Mouse (Mus musculus) embryo, embryonic 11 days (tissue): ENCODE results near the gene Bcl3.
A peak's percentile ranks its signal among the peaks of the same experiment; 100 is the strongest.
"Not testable (repeated sequence)": the region's sequence is repeated elsewhere in the genome, so short reads cannot be mapped to it uniquely, and the experiment has no call there.

Source experiments
- DNase-seq: peaks from one replicate; pipeline ENCODE4 v3.0.0-alpha.2; 2015

Gene Bcl3

GRCm38 (mm10) chr7:19800764-19801163 is 21.8 kb downstream of the Bcl3 start:
- DNase-seq = peak; percentile 67

GRCm38 (mm10) chr7:19796697-19797588 is 25.6 kb downstream of the Bcl3 start, which contains the start of gene Cblc:
Gene Cblc, minus strand, starts transcription at chr7:19796809.
- peak; percentile 68 for DNase-seq

- no peak for DNase-seq
Measured at GRCm38 (mm10) chr7:19796254-19796653, 26.3 kb downstream of the Bcl3 start.

DNA sequence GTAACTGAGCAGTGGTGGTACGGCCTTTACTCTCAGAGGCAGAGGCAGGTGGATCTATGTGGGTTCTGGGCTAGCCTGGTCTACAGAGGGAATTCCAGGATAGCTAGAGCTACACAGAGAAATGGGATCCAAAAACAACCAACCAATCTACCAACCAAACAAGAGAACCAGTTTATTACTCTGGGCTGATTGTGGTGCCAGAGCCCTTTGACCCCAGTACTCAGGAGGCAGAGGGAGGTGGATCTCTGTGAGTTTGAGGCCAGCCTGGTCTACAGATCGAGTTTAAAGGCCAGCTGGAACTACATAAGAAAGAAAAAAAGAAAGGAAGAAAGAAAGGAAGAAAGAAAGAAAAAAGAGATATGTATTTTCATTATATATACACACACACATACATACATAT is 27.3 kb downstream of the Bcl3 start:
- no peak for DNase-seq

- DNase-seq = no peak
Measured at GRCm38 (mm10) chr7:19792701-19793630, 29.6 kb downstream of the Bcl3 start.

GRCm38 (mm10) chr7:19791504-19791903 is 31.1 kb downstream of the Bcl3 start:
- DNase-seq = not testable (repeated sequence)

GRCm38 (mm10) chr7:19789904-19790347 is 32.6 kb downstream of the Bcl3 start:
- peak; percentile 89 for DNase-seq

DNA sequence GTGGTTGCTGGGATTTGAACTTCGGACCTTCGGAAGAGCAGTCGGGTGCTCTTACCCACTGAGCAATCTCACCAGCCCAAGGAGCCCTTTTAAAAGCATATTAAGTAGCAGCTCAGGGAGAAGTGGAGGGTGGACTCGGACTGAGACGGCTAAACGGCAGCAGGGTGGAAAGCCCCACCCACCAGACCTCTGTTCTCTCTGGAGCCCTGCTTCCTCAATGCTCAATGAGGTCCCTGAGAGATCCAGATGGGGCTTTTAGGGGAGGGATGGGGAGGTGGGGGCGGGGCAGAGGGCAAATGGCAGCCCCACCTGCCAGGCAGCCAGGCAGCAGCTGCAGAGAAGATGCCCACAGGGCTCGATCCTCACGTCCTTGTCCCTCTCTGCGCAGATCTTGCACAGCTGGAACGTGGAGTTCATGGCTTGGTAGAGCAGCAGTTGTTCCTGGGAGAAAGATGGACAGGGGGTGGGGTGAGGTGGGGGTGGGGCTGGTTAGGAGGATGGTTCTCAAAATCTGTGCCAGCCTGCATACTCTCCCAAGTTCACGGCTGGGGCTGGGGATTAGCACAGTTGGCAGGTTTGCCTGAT is 36.6 kb downstream of the Bcl3 start:
- no peak for DNase-seq

DNA sequence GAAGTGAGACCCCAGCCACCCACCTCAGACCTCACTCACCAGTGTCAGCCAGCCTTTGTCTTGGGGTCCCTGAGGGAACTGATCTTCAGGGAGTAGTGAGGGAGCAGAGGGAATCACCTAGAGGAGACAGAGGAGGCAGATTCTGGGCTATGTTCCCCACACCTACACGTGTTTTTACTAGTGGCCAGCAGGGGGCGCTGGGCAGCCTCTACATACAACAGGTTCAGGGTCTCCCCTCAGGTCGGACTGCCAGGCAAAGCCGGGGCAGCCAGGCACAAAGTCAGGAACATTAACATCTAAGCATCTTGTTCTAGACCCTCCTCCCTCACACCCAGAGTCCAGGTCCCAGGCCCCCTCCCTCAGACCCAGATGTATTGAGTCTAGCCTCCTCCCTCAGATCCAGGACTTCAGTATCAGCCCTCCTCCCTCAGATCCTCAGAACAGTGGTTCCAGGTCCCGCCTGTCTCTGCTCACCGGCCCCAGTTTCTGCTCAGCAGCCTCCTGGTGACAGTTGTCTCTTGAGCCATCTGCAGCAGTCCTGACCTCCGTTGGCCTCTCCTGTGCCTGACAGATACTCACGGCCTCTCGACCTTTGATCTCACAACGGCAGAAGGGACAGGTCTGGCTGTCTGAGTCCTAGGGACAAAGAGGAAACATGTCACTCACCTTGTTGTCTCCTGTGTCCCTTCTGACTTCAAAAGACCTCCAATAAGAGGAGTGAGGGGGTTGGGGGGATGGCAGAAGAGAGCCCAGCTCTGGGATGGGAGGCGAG is 37.6 kb downstream of the Bcl3 start:
- DNase-seq = no peak

GRCm38 (mm10) chr7:19783630-19784029 is 38.9 kb downstream of the Bcl3 start:
- DNase-seq = no peak

GRCm38 (mm10) chr7:19782645-19783044 is 39.9 kb downstream of the Bcl3 start:
- DNase-seq = peak; percentile 14

DNA sequence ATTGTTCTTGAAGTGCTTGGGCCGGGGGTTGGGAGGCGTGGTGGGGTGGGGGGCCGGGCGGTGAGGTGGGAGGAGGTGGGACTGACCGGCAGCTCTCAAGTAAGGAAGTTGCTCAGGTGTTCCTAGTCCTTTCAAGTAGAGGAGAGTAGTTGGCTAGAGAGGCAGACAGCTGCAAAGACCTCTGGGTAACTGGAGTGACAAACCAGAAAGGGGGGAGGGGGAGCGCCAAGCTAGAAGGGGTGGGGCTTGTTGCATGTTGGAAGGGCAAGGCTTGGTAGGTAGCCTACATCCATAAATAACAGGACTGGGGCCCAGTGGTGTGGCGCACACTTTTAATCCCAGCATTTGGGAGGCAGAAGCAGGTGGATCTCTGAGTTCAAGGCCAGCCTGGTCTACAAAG is 40.8 kb downstream of the Bcl3 start:
- no peak for DNase-seq

DNA sequence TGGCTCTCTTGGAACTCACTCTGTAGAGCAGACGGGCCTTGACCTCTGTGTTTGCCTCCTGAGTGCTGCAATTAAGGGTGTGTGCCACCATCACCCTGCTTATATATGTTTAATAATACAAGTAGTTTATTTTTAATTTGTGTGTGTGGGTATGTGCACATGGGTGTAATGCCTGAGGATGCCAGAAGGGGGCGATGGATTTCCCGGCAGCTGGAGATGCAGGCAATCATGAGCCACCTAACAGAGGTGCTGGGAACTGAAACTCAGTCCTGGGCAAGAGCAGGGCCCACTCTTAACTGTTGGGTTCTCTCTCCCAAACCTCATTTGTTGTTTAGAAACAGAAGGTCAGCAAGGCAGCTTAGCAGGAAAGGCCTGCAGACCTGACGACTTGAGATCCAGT is 42.7 kb downstream of the Bcl3 start:
- DNase-seq = no peak

DNA sequence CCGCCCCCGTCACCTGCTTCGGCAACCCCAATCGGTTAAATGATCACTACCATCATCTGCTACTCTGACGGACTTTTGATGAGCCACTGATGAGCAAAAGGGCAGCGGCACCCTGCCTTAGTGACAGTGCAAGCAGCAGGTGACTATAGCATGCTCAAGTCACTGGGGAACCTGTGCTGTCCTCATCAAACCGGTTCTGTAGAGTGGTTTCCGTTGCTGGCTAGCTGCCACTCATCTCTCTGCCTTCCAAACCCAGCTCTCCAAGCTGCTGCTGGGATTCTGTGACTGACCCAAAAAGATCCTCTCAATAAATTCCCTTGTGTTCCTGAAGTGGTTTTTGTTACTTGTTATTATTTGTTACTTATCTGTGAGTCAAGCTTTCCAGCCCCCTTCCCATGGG is 43.9 kb downstream of the Bcl3 start:
- DNase-seq = no peak

DNA sequence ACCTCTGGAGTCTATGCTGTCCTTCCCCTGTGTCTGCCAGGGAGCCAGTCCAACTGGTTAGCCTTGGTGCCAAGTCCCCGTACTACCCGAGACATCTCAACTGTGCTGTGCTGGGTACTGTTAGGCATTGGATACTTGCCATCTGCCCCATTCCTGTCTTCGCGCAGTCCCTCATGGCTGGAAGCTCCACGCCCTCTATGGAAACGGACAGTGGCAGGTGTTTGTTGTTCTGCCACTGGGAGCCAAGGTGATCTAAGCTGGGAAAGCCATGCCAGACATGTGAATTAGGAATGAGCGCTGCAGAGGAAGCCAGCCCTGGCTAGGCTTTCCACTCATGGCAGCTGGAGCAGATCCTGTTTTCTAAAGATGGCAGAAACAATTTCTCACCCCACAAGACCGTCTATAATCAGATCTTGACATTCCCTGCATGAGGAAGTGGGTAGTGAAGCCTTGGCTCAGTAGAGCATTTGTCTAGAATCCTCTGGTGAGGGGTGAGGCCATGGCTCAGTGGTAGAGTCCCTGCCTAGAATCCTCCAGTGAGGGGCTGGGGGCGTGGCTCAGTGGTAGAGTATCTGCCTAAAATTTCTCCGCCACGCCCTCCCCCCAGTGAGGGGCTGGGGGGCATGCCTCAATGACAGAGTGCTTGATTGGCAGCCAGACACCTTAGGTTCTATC is 45.4 kb downstream of the Bcl3 start:
- DNase-seq = no peak

DNA sequence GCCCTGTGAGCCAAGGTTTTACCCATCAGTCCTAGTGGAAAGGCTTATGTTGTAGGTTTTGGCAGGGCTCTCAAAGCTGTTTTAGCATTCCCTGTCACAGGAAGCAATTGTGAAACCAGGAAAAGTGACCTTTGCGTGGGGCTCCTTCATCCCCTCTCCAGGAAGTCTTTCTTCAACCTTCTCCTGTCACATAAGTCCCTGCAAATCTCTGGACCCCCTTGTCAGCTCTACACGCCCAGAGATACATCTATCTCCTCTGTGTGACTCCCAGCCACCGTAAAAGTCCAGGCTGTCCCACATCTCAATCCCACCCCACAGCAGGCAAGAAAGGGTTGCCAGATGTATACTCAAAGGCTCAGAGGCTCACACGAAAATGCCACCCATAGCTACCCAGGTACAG is 50.9 kb downstream of the Bcl3 start:
- no peak for DNase-seq

DNA sequence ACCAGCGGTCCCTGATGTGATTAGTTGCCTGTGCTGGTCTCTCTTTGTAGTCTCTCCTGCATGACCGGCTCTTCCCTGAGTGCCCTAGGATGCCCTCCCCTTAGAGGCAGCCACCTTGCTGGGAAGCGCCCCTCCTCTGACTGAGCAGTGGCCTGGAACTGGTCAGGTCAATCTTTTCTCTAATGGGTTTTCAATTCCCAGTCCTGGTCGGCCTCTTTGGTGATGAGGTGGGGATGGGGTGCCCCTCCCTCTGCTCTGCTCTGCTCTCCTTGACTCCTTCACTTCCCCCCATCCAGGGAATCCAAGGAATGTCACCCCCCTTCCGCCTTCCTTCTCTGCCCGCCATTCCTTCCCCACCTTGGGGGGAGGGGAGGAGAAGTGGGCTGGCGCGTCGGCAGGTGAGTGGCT is 51.6 kb downstream of the Bcl3 start, which contains the start of gene Bcam:
Gene Bcam (minus strand): TSS at position 33 of the 408 bp plus-strand sequence.
- peak; percentile 74 for DNase-seq

- DNase-seq = peak; percentile 90
Measured at GRCm38 (mm10) chr7:19770375-19770754, 52.2 kb downstream of the Bcl3 start.

DNA sequence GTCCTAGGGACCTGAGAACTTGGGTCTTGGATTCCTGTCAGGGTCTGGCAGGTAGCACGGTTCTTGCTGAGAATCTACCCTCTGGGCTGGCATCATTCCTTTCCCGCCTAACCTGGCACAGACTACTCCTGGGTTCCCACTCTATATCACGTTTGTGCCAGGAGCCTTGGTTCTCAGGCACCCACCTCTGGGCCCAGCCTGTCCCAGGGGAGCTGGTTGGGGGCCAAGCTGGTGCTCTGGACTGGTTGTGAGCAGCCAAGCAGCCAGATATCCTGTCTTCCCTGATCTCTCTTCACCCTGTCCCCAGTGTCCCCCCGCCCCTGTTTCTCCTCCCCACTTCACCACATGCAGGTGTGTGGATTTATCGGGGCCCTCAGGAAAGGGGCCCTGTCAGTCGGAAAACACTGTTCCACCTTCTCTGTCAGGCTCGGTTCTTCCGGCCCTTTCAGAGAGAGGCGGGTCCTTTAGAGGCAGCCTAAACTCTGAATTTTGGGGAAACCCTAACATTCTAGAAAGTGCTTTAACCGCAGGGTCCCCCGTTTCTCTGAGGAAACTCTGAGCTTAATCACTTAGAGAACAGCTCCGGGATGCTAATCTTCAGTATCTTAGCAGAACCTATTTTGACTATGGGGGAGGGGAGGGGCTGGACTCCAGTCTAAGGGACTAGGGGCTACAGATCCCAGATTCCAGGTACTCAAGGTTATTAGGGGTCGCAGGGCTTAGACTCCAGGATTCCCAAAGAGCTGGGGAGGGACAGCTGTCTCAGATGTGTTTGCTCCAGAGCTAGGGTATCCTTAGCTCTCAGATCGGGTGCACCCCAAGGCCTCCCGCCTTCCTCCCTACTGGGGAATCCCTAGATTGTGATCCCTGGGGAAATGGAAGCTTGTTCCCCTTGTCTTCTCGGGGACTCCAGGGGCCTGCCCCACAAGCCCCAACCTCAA is 52.9 kb downstream of the Bcl3 start:
- DNase-seq = no peak

DNA sequence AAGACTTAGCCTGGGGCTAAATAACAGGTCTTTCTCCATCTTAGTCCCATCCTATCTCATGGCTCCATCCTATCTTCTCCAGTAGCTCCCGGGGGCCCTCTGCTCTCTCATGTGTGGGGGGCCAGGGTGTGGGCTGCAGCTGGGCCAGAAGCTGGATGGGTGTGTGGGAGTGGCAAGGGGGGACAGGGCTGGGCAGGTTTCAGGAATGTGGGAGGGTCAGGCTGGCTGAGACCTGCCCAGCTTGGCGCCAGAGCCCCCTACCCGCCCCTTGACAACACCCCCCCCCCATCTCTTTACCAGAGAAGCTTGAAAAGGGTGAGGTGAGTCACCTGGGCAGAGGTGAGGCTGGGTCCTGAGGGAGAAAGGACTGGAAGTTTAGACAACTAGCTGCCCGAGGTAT is 53.6 kb downstream of the Bcl3 start:
- DNase-seq = no peak

GRCm38 (mm10) chr7:19768251-19768650 is 54.3 kb downstream of the Bcl3 start:
- DNase-seq = no peak
